Mouse (Mus musculus) adipocyte (in vitro differentiated cells): ENCODE results near the gene Map3k6.
A peak's percentile ranks its signal among the peaks of the same experiment; 100 is the strongest.

Source experiments
- DNase-seq: peaks from one replicate; pipeline ENCODE4 v3.0.0-alpha.2; 2016; ENCODE audit warnings: low spot score

Map3k6 gene

GRCm38 (mm10) chr4:133285299-133285698 is 44.7 kb downstream of the Map3k6 start:
- DNase-seq = no peak

GRCm38 (mm10) chr4:133285950-133286349 is 45.3 kb downstream of the Map3k6 start:
- no peak for DNase-seq

- no peak for DNase-seq
Observed at GRCm38 (mm10) chr4:133286476-133287077, 46.0 kb downstream of the Map3k6 start.

- DNase-seq = no peak
Observed at GRCm38 (mm10) chr4:133291255-133291654, 50.6 kb downstream of the Map3k6 start.

GRCm38 (mm10) chr4:133292405-133292804 is 51.8 kb downstream of the Map3k6 start:
- DNase-seq = no peak

- DNase-seq = no peak
Observed at GRCm38 (mm10) chr4:133292901-133293843, 52.6 kb downstream of the Map3k6 start.

GRCm38 (mm10) chr4:133294084-133294483 is 53.5 kb downstream of the Map3k6 start:
- DNase-seq = no peak

GRCm38 (mm10) chr4:133297360-133297759 is 56.7 kb downstream of the Map3k6 start:
- DNase-seq = no peak

GRCm38 (mm10) chr4:133297801-133298238 is 57.2 kb downstream of the Map3k6 start:
- peak; percentile 70 for DNase-seq

- no peak for DNase-seq
Observed at GRCm38 (mm10) chr4:133298516-133299365, 58.1 kb downstream of the Map3k6 start.

GRCm38 (mm10) chr4:133299701-133300100 is 59.1 kb downstream of the Map3k6 start:
- DNase-seq = no peak

GRCm38 (mm10) chr4:133300421-133300820 is 59.8 kb downstream of the Map3k6 start:
- DNase-seq = no peak

GRCm38 (mm10) chr4:133301802-133302201 is 61.2 kb downstream of the Map3k6 start:
- peak; percentile 75 for DNase-seq
